Mouse (Mus musculus) gastrocnemius, postnatal 4 days (tissue): ENCODE data around the gene Itprip. TPM values are rescaled to one million over a fixed set of nuclear protein-coding genes. Genes with fewer than 3 reads are reported as not detected.

Experiments
- DNase-seq, 2 experiments: peaks; one replicate each; pipeline ENCODE4 v3.0.0; 2021 to 2022; ENCODE audit warnings: low spot score in 2 of 2, mixed read lengths in 2 of 2
- total RNA-seq, 2 experiments: library from RNA; stranded (reverse); gene quantifications; 2 replicates each; pipeline ENCODE4 v1.2.3; 2021

Itprip gene
- total RNA-seq, 2 experiments from 2014 or later: 2.9 to 4.3 TPM

DNA sequence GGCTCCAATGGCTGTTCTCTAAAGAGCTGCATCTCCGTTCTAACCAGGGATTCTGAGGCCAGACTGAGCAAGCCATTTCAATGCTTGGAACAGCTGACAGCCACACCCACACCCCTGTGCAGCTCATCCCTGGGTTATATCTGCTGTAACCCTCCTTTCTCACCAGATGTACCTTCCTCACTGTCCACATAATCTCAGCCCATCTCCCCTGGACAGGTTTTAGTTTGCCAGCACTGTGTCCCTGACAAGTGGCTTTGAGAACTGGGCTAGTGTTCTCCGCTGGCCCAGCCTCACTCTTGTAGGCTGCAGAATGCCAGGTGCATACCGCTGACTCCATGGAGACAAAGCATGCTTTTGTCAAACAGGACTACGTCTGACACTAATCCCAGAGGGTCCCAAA lies 1.7 kb downstream of the Itprip start:
- DNase-seq: no peak

DNA sequence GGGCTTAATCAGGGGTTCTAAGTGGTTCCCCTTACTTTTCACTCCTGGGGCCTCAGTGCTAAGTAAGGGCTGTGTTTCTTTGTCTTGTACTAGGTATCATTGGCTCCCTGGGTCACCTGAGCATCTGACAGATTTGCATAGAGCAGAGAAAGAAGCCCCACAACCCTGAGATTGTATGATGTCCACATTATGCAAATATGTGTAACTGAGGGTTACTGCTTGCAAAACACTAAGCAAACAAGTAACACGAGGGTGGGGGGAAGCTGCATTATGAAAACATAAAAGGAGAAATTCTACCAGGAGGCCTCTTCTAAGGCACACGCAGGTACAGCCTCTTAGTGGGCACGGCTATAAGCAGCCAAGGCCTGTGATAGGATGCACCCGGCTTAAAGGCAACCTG lies 3.8 kb downstream of the Itprip start:
- no peak for DNase-seq

DNA sequence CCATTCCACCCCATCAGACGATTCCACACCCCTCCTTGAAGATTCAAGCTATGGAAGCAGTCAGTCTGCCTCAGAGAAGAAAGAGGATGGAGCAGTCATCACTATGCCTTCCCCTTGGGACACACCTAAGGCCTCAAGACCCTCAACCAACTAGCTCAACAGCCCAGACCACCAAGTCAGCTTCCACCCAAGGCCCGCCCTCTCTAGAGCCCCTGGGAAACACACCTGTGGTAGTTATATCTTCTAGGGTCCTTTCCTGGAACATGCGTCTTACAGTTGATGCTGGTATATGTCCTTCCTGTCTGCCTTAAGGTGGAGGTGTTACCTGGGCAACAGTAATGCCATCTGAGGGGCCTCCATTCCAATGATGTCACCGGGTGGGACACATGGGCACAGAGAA lies 4.9 kb downstream of the Itprip start:
- DNase-seq: no peak

DNA sequence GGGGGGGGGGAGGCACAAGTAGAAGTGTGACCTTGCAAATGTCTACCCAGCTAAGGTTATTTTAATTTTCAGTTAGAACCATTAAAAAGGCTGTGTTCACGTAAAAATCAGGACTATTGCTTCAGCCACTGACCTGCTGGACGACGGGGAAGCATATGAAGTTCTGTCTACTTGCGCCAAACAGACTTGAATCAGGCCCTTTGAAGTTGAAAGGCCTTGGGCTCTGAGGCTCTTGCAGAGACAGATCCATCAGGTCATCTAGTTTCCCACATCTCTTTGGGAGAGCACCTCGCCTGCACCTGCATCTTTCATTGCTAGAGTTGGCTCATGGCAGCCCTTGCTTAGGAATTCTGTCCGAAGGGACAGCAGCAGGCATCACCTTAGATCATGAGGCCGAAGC lies 5.8 kb downstream of the Itprip start:
- DNase-seq: no peak

DNA sequence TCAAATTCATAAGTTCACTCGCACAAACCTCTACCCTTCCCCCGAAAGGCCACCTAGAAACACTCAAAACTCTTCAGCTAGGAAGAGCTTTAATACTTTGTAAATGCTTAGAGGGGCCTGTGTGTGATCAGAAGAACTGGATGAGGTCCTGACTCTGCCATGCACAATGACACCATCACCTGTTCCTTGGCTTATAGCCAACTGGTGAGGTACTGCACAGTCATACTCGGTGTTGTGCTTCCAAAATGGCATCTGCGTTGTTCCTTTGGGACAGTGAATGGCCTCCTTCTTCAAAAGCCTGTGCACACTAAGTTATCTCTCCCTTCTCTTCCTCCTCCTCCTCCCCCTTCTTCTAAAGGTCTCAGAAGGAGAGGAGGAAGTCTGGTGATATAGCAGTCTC lies 8.3 kb downstream of the Itprip start:
- no peak for DNase-seq

DNA sequence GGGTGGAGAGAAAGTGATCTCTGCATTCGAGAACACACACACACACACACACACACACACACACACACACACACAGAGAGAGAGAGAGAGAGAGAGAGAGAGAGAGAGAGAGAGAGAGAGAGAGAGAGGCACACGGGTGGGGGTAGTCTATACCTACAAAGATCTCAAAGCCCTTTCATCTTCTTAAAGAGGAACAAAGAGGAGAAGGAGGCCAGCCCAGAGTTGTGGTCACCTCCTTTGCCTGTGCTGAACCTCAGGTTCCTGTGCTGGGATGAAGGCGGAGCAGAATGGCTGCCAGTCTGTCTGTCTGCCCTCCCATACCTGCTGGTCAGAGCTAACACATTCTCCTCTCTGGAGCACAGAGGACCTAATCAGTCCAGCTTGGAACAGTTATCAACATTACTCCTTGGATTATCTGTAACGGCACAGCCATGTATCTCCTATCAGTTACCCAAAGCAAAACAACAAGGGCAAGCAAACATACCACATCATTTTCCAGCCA lies 8.9 kb downstream of the Itprip start:
- DNase-seq: no peak

DNA sequence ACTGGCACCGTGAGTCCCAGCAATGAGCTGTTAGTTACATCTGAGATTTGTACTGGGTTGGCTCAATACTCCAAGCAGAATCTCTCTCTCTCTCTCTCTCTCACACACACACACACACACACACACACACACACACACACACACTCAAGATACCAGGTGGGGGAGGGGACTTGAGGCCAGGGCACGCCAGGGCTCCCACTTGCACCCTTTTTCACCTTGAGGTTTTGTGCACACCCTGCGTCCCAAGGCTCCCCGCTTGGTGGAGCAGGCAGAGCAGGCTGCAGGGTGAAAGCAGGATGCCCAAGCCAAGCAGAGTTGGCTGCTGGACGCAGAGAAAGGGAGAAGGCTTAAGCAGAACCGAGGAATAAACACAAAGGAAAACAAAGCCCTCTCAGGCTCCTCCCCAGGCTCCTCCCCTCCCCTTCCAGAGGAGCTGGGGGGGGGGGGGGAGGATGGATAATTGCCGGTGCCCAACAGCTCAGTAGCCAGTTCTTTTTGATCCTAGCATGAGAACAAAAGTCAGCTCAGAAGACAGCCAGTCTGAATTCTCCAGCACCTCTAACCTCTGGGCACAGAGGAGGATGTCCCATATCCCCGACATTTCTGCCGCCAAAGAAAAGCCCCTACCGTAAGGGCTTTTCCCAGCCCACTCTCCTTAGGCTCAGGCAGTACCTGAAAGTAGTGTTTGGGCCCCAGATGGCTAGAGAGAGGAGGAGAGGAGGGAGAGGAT lies 9.5 kb downstream of the Itprip start:
- DNase-seq: no peak

DNA sequence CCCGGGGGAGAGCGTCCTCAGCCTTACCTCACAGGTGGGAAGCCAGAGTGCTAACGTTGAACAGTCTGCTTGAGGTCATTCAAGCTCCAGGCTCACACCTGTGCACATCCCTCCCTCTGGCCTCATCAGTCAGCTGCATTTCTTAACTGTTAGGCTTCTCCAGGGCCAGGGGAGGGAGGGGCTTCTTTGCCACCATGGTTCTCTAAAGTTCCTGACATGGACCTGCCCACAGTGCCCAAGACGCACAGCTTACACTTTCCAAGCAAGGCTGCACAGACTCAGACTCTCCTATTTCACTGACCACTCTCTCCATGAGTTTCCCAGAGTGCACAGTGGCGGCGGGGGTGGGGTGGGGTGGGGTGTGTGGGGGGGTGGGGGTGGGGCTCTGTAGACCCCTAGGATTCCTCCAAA lies 10.1 kb downstream of the Itprip start:
- no peak for DNase-seq

DNA sequence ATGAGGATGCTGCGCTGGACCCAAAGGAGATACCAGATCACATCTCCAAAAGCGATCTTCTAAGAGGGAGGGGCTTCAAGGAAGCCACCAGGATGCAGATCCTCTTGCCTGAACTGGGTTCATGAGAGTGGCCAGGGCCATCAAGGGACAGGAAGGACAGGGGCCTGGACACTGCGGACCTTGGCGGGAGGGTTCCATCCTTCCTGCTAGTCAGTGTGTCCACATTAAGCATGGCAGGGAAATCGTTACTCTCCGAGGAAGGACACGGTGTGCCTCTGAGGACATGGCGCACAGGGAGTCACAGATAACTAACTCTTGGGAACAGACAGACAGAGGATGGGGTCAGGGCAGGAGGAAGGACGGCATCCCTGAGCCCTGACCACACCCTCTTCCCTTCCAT lies 11.5 kb downstream of the Itprip start:
- DNase-seq: no peak

DNA sequence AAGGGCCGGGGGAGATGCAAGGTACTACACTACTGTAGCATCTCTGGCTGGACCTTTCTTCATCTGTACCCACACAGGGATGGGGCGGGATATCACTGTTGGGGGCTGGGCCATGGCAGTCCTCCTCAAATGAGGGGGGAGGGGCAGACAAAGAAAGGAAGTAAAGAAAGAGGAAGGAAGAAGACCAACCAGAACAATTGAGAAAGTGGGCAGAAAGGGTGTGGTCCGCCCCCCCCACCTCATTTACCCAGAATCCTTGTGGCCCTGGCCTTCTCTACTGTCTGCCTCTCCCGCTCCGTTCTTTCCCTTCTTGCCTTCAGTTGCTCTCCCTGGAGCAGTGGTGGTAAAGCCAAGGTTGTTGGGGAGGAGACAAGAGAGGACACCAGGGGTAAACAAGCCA lies 13.5 kb downstream of the Itprip start:
- DNase-seq: no peak

DNA sequence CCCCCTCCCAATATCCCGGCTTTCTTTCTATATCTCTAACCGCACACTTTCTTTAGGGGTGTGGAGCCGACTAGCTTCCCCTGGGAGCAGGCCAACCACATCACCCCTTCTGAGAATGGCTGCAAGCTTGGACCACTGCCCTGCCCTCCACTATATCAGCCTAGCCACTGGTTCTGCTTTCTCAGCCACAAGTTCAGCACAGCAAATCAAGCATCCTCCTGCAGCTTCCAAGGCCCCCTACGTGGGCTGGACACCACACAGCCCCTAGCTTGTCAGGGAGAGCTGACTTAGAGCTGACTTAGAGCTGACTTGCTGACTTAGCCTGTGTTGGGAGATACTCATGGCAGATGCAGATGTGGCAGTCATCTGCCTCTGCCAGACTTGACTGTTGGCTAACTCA lies 14.0 kb downstream of the Itprip start:
- DNase-seq: no peak

DNA sequence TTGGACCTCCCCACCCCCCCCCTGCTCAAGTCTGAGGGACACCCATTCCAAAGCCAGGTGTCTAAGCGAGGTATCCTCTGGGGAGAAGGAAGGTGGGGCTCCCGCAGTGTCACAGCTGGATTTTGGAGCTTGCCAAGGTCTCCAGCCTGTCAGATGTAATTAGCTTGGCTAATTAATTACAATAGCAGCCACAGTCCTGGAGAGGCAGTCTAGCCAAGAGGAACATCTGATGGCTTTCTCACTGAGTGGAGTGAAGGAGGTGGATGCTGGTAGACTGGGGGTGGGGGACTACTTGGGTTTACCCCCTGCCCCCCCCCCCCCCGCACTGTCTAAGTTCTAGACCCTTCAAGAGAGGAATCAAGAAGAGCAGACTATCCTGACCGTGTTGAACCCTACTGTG lies 15.4 kb downstream of the Itprip start:
- no peak for DNase-seq

DNA sequence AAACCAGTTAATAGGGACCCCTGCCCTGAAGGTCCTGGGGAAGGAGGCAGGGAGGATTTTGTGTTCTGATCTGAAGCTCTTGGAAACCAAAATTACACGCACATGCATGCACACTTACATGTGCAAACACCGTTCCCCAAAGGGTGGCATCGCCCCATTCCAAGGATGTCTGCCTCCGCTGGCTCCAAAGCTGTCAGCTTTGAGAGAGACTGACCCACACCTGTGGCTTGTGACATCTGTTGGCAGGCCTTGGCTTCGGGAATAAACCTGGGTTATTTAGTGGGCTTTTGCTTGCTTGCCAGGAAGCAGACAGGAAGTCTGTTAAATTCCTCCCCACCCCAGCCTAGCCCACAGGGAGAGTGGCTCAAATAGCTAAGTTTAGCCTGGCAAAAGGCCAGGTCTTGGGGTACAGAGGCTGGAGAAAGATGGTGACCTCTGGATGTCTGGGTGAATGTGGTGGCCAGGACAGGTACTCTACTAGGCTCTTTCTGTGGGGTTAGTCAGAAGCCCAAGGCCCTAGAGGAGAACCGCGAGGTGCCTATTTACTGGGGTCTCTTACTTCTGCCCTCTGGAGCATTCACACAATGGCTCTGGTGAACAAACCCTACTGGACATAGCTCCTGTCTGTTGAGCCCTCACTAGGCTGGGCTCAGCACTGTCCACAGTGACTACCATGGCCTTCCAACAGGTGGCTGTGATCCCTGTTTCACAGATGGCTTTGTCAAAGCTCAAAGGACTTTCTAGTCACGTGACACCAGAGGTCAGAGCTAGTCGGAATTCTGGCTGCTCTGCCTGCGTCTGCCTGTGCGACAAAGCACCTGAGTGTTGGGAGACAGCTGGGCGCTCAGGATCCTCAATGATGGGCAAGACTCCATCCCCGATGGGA lies 16.5 kb downstream of the Itprip start:
- no peak for DNase-seq

DNA sequence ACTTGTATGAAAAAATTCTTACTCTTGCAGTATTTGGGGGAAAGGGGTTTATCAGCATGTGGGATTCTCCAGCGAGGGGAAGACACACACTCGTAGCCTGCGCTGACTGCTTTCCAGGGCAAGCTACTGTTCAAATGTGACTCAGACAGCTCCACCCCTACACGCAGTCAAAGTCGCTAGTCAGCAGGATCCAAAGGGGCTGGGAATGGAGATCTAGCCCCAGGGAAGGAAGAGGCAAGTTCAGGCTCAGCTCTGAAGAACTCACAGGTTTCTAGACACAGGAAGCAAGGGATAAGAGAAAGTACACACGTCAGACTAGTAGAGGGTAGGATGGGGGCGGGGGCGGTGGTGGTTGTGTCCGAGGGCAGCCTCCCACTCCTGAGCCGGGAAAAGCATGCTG lies 18.5 kb downstream of the Itprip start:
- DNase-seq: no peak

DNA sequence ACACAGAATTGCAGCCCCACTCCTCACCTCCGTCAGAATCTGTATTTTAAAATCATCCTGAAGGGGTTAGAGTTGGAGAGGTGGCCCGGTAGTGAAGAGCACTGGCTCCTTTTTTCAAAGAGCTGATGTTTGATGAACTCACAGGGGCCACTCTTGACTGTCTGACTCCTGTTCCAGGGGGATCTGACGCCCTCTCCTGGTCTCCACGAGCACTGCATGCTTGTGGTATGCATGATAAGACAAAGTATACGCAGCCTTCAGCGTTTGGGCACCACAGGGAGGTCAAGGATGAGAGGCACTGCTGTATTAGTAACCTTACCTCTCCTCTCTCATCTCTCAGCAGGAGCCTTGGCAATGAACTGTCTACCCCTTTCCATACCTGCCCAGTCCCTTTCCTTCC lies 19.1 kb downstream of the Itprip start:
- DNase-seq: no peak

DNA sequence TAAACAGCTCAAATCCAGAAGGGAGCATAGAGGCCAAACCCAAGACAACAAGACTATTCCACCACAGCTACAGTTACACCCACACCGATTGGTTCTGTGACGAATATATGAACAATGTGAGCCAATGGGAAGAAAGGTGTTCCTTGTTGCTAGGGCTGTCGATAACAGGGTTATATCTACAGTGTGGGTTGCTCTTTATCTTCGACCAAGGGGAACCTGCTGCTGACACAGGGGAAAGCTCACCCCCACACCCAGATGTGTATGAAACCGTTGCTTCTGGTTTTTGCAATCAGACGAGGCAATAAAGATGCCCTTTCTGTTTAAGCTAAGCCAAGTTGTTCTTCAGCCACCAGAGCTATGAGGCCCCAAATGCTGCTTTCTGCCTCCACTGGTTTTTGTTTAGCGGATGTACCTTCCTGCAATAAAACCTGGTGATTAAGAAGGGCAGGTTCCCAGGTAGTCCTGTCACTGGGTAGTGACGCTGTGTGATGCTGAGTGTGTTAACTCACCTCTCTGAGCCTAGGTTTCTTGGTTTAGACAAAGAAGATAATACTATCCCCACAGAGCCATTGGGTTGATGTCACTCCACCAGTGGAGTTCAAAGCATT lies 20.5 kb downstream of the Itprip start:
- DNase-seq: no peak

DNA sequence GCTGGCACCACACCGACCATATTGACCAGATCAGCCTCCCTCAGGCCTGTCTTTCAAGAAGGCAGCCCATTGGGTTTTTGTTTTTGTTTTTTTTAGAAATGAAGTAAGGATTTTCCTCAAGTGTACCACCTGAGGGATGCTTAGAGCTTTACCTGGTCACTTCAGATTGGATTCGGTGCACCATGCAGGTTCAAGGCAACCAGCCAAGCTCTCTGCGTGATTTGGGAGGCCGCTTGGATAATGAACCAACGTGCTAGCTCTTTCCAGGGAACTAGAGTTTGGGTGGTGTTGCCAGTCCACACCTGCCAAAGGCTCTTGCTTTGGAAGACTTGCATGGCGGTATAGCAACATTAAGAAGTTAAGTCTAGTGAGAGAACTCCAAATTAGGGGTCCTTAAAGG lies 26.0 kb downstream of the Itprip start:
- no peak for DNase-seq

DNA sequence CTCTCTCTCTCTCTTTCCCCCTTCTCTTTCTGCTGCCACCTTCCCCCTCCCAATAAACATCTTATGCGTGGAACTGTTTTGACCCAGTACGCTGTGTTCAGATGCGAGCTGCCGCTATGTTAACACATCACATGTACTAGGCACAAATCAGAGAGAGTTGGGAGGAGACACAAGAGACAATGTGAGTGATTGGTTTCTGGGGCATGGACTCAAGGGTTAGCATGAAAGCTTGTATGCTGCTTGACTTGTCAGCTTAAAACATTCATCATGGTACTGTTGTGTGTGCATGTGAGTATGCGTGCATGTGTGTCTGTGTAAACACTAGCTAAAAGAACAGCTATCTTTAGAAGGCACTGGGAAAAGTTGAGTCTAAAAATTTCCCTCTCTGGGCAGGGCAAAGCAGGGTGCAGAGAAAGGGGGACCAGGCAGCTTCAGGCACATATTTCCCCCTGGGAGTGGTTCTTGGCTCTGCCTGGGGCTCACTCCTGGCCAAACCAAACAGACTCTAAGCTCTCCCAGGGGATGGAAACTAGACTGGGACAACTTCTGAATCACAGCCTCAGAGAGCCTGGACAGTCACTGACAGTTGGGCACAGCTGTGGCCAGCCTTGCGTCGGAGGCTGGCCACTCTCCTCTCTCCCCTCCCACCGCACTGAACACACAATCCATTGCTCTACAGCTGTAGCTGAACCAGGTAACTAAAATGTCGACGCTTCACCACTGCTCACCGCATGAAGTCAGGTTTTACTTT lies 27.4 kb downstream of the Itprip start:
- no peak for DNase-seq

DNA sequence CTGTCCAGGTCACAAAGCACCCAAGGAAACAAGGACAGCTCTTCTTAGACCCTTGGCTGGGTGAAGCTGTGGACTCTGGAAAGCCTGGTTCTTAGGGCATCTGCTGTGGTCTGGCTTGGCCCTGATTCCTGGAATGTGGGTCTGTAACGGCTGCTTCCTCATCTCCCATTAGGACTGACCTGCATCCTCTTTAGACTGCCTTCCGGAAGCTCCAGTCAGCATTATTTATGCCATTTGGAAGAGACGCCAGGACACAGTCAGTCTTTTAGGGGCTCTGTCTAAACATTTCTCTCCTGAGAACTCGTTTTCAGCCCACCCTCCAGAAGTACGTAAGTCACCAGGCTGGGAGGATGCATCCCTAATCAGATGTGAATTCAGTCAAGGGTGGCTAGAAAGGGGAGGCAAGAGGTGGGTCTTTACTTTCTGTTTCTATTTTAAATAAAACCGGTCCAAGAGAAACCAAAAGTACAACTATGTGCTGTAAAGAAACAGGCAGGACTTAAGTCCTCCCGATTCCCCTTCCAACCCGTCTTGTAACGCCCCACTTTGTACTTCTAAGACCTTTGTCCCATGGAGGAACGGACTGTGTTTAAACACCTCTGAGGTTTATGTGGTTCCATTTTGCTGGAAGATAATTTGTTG lies 28.5 kb downstream of the Itprip start:
- no peak for DNase-seq

DNA sequence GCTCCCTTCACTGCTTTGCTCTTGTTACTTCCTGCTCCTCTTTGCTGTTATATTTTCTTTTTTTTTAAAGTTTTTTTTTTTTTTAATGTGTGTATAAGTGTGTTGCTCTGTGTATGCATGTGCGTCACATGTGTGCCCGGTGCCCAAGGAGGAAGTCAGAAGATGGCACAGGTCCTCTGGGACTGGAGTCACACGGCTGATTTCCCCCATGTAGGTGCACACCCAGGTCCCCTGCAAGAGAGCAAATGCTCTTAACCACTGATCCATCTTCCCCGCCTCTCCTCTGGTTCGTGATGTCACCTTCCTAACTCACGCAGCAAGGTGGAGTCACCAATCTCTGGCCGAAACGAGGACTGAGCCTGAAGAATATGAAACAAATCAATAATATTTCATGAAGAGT lies 31.1 kb downstream of the Itprip start:
- DNase-seq: no peak

DNA sequence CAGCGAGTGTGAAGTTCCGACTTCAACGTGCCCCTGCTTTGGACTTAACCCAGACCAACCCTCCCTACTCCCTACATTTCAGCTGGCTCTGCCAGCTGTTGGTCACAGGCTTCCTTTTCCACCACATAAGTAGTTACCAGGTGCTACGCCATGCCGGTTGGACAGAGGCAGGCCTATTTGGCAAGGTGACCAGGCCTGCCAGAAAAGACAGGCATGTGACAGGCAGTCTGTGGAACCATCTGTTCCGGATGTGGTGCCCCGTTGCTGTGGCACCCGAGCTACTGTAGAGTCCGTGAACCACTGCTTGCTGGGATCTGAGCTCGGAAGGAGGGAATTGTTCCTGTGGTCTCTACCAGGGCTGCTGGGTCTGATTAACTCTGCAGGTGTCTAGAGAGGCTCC lies 31.7 kb downstream of the Itprip start:
- DNase-seq: no peak
